Mouse (Mus musculus) neural tube, embryonic 10.5 days (tissue): ENCODE measurements around the gene Cd7.
"Not testable (repeated sequence)": the region's sequence is repeated elsewhere in the genome, so short reads cannot be mapped to it uniquely, and the experiment has no call there.

ENCODE experiments used
- DNase-seq: peaks from one replicate; pipeline ENCODE4 v3.0.0-alpha.2; 2017; ENCODE audit warnings: low spot score; ENCODE audit errors: extremely low spot score

The Cd7 gene

DNA sequence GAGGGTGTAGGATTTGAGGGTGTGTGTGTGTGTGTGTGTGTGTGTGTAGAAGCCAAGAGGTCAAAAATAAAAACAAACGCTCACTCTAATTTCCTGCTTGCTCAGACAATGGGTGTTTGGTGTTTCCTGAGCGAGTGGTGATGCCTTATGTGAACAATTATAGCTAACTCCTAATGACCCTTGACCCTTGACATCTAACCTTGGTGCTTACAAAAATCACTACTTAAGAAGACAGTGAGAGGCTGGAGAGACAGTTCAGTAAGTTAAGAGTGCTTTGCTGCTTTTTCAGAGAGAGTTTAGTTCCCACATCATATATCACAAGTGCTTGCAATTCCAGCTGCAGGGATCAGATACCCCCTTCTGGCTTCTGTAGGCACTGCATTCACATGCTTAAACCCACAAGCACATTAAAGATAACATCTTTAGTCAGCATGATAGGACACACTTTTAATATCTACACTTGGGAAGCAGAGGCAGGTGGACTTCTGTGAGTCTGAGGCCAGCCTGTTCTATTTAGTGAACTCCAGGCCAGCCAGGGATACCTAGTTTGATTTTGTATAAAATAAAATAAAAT is 8.7 kb upstream of the Cd7 start:
- no peak for DNase-seq

DNA sequence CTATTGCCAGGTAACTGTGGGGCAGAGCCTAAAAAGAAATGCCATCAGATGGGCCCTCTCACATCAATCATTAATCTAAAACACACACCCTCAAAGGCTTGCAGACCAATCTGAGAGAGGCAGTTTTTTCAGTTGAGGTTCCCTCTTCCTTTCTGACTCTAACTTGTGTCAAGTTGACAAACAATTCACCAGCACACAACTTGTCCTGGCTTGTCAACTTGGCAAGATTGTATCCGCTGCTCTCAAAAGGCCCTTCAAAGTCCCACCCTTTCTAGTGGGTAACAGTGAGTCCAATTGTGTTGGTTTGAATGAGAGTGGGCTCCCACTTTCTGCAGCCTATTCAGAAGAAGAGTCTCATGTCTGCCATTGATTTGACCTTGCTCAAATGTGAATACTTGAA is 6.1 kb upstream of the Cd7 start:
- DNase-seq = no peak

DNA sequence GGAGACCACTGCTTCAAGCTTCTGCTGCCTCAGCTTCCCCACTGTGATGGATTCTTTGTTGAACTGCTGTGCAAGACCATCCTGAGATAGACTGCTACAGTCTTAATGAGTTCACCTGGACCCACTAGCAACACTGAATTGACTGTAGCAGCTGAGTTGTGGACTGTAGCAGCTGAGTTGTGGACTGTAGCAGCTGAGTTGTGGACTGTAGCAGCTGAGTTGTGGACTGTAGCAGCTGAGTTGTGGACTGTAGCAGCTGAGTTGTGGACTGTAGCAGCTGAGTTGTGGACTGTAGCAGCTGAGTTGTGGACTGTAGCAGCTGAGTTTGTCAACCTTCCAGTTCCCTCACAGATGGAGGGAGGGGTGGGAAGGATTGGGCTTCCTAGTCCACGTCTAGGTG is 3.8 kb upstream of the Cd7 start:
- not testable (repeated sequence) for DNase-seq

DNA sequence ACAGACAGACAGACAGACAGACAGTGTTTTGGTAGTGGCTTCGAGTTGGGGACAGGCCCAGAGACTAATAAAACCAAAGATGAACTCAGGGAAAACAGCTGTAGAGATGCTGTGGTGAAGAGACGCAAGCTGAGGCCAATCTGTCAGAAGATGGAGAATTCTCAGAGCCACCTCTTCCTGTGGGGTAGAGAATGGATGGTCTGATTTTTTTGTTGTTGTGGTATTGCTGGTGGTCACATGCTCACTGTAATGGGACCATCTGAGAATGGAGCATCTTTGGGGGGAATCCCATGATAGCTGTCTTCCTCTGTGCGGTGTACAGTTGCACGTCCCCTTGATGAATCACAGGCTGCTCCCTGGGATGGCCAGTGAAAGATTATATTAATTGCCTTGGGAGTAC is 3.3 kb upstream of the Cd7 start:
- DNase-seq = no peak

DNA sequence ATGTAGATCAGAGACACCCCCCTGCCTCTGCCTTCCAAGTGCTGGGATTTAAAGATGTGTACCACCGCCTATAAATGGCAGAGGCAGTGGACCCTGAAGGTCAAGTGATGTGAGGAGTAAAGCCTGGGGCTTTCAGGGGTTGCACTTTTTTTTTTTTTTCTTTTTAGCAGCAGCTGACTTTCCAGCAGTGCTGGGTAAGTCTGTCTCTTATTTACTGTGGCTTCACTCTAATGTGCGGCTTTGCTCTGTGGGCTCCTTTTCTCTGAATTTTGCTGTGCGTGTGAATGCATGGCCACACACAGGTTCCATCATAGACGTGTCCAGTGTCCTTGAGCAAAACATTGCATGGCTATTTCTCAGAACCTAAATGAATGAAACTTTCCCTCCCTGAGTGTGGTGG is 2.4 kb upstream of the Cd7 start:
- no peak for DNase-seq

DNA sequence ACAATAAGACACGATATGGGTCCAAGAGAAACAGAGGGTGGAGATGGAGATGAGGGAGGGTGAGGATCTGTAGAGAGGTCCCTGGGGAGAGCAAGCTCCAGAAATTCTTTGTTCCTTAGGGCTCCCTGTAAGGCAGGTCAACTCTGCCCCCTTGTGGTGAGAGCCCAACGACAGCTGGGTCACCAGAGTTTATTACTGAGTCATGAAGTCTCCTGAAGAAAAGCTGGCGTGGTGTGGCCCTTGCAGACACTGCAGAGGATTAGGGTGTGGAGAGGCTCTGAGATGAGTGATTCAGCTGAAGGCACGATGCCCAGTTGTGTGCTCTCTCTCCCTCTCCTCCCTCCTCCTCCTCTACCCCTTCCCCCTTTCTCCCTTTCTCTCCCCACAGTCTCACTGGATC is 2.0 kb upstream of the Cd7 start:
- peak; percentile 77 for DNase-seq

- no peak for DNase-seq
Observed at GRCm38 (mm10) chr11:121038366-121039240, 615 bp downstream of the Cd7 start.

- DNase-seq = no peak
Observed at GRCm38 (mm10) chr11:121033118-121033517, 6.1 kb downstream of the Cd7 start.

DNA sequence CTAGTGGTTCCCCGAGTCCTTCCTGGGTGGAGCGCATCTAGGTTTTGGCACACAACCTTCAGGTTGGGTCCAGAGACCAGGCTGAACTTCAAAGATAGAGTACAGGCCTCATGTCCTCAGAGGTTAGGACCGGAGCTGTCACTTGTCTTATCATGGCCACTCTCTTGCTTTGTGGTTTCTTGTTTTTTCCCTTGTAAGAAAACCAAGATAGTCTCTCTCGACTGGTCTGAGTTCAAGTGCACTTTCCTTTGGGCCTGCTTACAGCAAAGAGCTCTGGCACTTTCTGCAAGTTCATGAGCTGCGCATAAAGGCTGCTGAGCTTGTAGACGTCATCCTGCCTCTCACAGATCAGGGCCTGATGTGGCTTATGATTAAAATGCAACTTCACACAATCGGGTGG is 12.0 kb downstream of the Cd7 start:
- DNase-seq = no peak

DNA sequence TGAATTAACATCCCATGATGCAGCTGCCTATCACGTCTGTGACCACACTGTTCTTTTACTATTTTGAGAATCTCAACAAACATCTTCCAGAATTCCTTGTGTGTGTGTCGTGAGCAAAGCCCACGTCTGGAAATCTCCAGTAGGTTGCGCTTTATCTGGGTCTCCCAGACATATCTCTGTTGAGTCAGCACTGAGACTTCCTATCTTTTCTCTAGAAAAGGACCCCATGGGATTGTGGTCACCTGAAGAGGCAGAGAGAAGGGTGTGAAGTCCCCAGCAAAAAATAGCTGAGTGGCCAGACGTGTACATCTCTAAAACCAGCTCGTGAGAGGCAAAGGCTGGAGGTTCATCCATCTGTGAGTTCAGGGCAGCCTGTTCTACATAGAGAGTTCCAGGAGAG is 15.1 kb downstream of the Cd7 start:
- DNase-seq = no peak

- no peak for DNase-seq
Observed at GRCm38 (mm10) chr11:121019501-121019900, 19.7 kb downstream of the Cd7 start.

DNA sequence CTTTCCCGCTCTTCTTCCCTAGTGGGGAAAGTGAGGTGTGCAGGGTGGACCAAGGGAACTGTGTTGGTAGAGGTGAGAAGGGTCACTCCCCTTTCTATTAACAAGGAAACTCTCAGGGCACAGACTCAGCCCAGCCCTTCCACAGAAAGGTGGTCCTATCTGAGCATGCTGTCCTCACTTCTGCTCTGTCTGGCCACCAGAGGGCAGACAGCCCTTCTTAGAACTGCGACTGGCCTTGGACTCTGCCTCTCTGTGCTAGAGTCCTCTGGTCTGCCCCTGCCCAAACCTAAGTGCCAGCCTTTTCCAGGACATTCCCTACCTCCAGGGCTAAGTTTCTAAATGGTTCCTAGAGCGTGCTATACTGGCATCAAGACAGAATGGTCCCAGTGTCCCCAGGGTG is 21.5 kb downstream of the Cd7 start:
- DNase-seq = peak; percentile 56

- DNase-seq = no peak
Observed at GRCm38 (mm10) chr11:121015472-121015871, 23.7 kb downstream of the Cd7 start.

DNA sequence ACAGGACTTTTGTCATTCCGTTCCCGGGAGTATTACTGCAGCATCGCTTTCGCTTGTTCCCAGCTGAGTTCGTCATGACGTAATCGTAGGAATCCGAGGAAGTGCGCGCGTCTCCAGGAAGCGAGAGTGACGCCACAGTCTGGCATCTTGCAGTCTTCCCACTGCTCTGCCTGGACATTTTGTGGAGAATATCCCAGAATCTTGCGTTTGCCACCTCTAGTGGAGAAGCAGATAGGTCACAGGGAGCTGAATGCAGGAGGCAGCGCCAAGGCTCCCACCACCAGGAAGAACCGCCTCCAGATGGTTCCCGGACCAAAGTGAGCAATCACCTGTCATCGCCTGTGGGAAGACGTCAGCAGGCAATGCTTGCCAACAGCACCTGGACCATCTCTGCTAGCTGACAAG is 24.3 kb downstream of the Cd7 start:
- DNase-seq = peak; percentile 16

DNA sequence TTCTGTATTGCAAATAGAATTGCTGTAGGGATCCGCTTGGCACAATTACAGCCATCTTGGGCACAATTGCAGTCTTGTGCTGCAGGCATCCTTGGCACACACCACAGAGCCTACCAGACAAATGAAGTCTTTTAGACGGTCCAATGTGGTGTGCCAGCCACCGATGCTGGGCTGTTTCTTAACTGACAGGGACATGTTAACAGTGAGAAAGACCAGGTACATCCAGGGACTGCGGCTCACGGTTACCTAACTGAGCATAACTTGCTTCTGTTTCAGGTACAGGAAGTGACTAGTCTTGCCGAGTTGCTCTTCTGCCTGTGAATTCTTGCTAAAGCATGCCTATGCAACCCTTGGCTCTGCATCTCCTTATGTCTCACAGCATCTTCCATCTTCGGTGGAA is 25.6 kb downstream of the Cd7 start:
- DNase-seq = no peak

- no peak for DNase-seq
Observed at GRCm38 (mm10) chr11:121010044-121010755, 29.0 kb downstream of the Cd7 start.

DNA sequence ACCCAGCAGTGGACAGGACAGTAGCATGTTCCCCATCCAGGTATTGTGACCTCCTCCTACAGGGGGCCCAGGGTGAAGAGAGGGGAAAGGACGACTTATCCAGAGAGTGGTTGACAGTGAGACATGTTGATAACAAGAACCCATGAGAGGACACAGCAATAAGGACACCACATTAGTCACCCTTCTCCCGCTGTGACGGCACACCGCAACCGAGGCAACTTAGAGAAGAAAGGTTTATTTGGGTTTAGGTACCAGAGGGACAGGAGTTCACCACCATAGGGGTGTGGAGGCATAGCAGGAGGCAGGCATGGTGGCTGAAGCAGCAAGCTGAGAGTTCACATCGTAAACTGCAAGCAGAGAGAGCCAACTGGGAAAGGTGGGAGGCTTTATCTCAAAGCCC is 33.0 kb downstream of the Cd7 start:
- DNase-seq = no peak

DNA sequence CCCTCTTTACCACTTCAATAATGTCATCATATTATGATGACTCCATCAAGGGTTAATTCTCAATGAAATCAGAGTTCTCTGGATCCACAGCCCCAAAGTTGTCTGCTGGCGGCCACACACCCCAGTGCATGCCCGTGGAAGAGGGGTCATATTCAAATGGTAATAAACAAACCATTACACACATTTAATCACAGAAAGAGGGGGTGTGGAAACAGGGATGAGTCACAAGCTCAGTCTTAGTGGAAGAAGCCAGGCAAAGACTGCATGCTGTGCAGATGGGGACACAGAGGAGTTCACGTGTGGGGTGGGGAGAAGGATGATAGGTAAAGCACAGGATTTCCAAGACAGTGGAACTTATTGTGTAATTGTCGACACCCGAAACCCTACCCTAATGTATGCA is 34.9 kb downstream of the Cd7 start:
- DNase-seq = no peak

DNA sequence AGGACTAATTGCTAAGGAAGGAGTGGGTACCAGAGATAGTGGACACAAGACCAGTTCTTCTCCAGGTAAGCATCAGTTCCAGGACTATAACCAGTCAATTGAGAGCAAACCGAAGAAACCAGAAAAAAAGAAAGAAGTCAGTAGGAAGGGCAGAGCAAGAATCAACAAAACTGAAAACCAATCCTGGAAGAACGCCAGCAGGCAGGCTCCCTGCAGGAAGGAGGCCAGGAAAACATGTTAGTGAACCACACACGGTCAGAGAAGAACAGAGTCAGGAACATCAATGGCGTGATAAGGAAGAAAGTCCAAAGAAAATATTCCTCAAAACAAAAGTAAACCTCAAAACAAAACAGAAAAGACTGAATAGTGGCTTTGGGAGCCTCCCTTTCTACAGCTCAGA is 37.3 kb downstream of the Cd7 start:
- no peak for DNase-seq

- DNase-seq = no peak
Observed at GRCm38 (mm10) chr11:120994741-120995140, 44.5 kb downstream of the Cd7 start.

DNA sequence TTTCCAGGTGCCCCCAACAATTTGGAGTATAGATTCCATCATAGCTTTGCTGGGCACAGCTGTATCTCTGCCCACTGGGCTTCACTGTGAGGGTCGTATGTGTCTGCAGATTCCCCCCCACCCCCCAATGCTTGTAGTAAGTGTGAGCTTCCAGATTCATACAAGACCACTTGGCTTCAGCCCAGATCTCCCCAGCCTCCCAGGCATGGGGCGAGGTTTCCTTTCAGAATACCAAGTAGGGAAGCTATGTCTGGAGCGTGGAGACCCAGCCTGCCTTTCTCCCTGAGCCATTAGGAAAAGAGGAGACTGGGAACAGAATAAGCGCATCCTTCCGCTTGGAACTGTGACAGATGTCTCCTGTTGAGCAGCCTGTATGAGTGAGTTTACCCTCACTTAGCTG is 45.6 kb downstream of the Cd7 start:
- no peak for DNase-seq

DNA sequence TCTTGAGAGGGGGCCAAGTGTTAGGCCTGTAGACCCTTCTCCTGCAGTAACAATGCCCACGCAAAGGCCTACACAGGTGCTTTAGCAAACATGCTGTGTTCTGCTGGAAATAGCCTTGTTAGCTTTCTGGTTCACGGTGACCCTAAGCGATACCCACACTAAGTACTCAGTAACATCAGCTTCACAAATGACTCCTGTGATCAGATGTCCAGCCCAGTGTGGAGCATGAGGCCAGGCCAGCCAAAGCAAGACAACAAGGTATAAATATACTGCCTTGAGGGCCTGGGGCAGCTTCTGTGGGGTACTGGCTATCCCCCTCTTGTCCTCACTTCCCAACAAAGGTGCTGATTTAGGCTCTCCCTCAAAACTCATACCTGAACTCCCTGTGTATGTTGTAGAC is 46.1 kb downstream of the Cd7 start:
- DNase-seq = no peak

DNA sequence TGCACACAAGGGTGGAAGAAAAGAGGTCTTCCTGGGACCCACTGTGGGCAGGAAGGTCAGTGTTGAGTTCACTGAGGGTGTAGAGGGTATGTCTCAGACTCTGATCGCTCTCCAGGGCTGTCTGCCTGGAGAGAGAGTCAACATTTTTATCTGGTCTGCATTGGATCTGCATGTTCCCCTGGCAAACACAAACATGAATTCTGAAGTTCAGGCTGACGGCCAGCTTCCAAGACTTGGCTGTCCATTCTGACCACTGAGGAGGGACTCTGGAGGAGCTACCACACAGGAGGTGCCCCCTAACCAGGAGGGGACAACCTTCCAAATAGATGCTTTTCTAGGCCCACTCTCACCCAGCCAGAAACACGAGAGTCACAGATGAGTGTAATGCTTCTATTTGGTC is 47.4 kb downstream of the Cd7 start:
- no peak for DNase-seq
